Mouse (Mus musculus): ENCODE measurements around the gene Cdk9.

The Cdk9 gene

GRCm38 (mm10) chr2:32712934-32713817, at the start of gene Cdk9:
Gene Cdk9 (minus strand): TSS chr2:32713076.
- DNase-seq (ENCODE audit: low spot score): peak; percentile 95

GRCm38 (mm10) chr2:32761859-32762258, 49.0 kb upstream of the Cdk9 start:
- no peak for DNase-seq (ENCODE audit: low spot score)

GRCm38 (mm10) chr2:32761361-32761760, 48.5 kb upstream of the Cdk9 start:
- DNase-seq (ENCODE audit: low spot score): no peak

- no peak for DNase-seq (ENCODE audit: low spot score)
Observed at GRCm38 (mm10) chr2:32759001-32759400, 46.1 kb upstream of the Cdk9 start.

GRCm38 (mm10) chr2:32758503-32758902, 45.6 kb upstream of the Cdk9 start:
- no peak for DNase-seq (ENCODE audit: low spot score)

- peak; percentile 98 for DNase-seq (ENCODE audit: low spot score)
Observed at GRCm38 (mm10) chr2:32757056-32757845, 44.4 kb upstream of the Cdk9 start, which contains the start of gene Tor2a. Gene Tor2a (plus strand): TSS chr2:32757234.

- DNase-seq (ENCODE audit: low spot score): no peak
Observed at GRCm38 (mm10) chr2:32756674-32757055, 43.8 kb upstream of the Cdk9 start.

GRCm38 (mm10) chr2:32752181-32752580, 39.3 kb upstream of the Cdk9 start:
- DNase-seq (ENCODE audit: low spot score): no peak

- no peak for DNase-seq (ENCODE audit: low spot score)
Observed at GRCm38 (mm10) chr2:32751665-32752033, 38.8 kb upstream of the Cdk9 start.

- peak; percentile 73 for DNase-seq (ENCODE audit: low spot score)
Observed at GRCm38 (mm10) chr2:32750887-32751664, 38.2 kb upstream of the Cdk9 start.

- no peak for DNase-seq (ENCODE audit: low spot score)
Observed at GRCm38 (mm10) chr2:32750199-32750598, 37.3 kb upstream of the Cdk9 start.

- no peak for DNase-seq (ENCODE audit: low spot score)
Observed at GRCm38 (mm10) chr2:32749082-32749481, 36.2 kb upstream of the Cdk9 start.

GRCm38 (mm10) chr2:32744272-32744982, 31.6 kb upstream of the Cdk9 start:
- DNase-seq (ENCODE audit: low spot score): no peak

- DNase-seq (ENCODE audit: low spot score): no peak
Observed at GRCm38 (mm10) chr2:32742173-32742531, 29.3 kb upstream of the Cdk9 start.

- peak; percentile 68 for DNase-seq (ENCODE audit: low spot score)
Observed at GRCm38 (mm10) chr2:32741273-32742172, 28.6 kb upstream of the Cdk9 start.

GRCm38 (mm10) chr2:32740916-32741272, 28.0 kb upstream of the Cdk9 start, which contains the start of gene 6330409D20Rik:
Gene 6330409D20Rik (minus strand): TSS chr2:32741016.
- DNase-seq (ENCODE audit: low spot score): no peak

- DNase-seq (ENCODE audit: low spot score): no peak
Observed at GRCm38 (mm10) chr2:32739311-32739710, 26.4 kb upstream of the Cdk9 start.

- DNase-seq (ENCODE audit: low spot score): no peak
Observed at GRCm38 (mm10) chr2:32737008-32737407, 24.1 kb upstream of the Cdk9 start.

GRCm38 (mm10) chr2:32736306-32736829, 23.5 kb upstream of the Cdk9 start:
- DNase-seq (ENCODE audit: low spot score): no peak

GRCm38 (mm10) chr2:32734933-32735332, 22.1 kb upstream of the Cdk9 start:
- DNase-seq (ENCODE audit: low spot score): peak; percentile 43
